Mouse (Mus musculus) limb, embryonic 11.5 days (tissue): ENCODE results near the gene Wrap73. TPM values are rescaled to one million over a fixed set of nuclear protein-coding genes. Genes with fewer than 3 reads are reported as not detected.
A peak's percentile ranks its signal among the peaks of the same experiment; 100 is the strongest.

ENCODE experiments used
- ATAC-seq: fragments of 200-750 bp; cut with Nextera tagmentation; 2 replicates; pipeline ENCODE4 v1.8.0; 2017; ENCODE audit warnings: low read depth; ENCODE audit not compliant: insufficient number of reproducible peaks, low FRiP score, low TSS enrichment
- DNase-seq: peaks from one replicate; pipeline ENCODE4 v3.0.0-alpha.2; 2015; ENCODE audit warnings: low spot score
- H3K27ac ChIP-seq: fragments of 300-500 bp; sonication (generic); replicated peaks from 2 replicates; pipeline ENCODE4 v1.5.1; 2014; ENCODE audit warnings: low read depth, mild to moderate bottlenecking, low read length
- H3K27me3 ChIP-seq: fragments of 300-500 bp; sonication (generic); 2 replicates; pipeline ENCODE4 v1.6.1; 2014; ENCODE audit warnings: mild to moderate bottlenecking, low read length, mixed read lengths; ENCODE audit not compliant: control insufficient read depth, insufficient read depth
- H3K36me3 ChIP-seq: fragments of 300-500 bp; sonication (generic); 2 replicates; pipeline ENCODE4 v1.6.1; 2014; ENCODE audit warnings: mild to moderate bottlenecking, low read length, moderate library complexity, mixed read lengths; ENCODE audit not compliant: control insufficient read depth, insufficient read depth
- H3K4me1 ChIP-seq: fragments of 300-500 bp; sonication (generic); 2 replicates; pipeline ENCODE4 v1.6.1; 2014; ENCODE audit warnings: low read length, mixed read lengths; ENCODE audit not compliant: control insufficient read depth, insufficient read depth
- H3K4me2 ChIP-seq: fragments of 300-500 bp; sonication (generic); 2 replicates; pipeline ENCODE4 v1.6.1; 2014; ENCODE audit warnings: low read depth, mild to moderate bottlenecking, moderate library complexity; ENCODE audit not compliant: severe bottlenecking
- H3K4me3 ChIP-seq: fragments of 300-500 bp; sonication (generic); 2 replicates; pipeline ENCODE4 v1.5.1; 2014; ENCODE audit warnings: low read depth, low read length
- H3K9ac ChIP-seq: fragments of 300-500 bp; sonication (generic); 2 replicates; pipeline ENCODE4 v1.6.1; 2014; ENCODE audit warnings: mild to moderate bottlenecking, low read length
- H3K9me3 ChIP-seq: fragments of 300-500 bp; sonication (generic); 2 replicates; pipeline ENCODE4 v1.6.1; 2016; ENCODE audit warnings: low read length; ENCODE audit not compliant: control insufficient read depth
- WGBS: fragments of 180-500 bp; shearing (Covaris S2); extraction: QIAGEN DNeasy Blood & Tissue Kit; methylation state at CpG from one replicate; pipeline ENCODE4 v1.1.7; 2014; 5-methylcytosine and 5-hydroxymethylcytosine counted together
- polyA plus RNA-seq: library from polyadenylated mRNA; unstranded; fragments of >200 nt; fragmentation: Nextera tagmentation; extraction: Ambion mirVana; gene quantifications from 2 replicates; pipeline ENCODE4 v1.2.1, GENCODE M21; 2014

The Wrap73 gene
- polyA plus RNA-seq, 1 experiment from 2014 or later, result 48.0 TPM

DNA sequence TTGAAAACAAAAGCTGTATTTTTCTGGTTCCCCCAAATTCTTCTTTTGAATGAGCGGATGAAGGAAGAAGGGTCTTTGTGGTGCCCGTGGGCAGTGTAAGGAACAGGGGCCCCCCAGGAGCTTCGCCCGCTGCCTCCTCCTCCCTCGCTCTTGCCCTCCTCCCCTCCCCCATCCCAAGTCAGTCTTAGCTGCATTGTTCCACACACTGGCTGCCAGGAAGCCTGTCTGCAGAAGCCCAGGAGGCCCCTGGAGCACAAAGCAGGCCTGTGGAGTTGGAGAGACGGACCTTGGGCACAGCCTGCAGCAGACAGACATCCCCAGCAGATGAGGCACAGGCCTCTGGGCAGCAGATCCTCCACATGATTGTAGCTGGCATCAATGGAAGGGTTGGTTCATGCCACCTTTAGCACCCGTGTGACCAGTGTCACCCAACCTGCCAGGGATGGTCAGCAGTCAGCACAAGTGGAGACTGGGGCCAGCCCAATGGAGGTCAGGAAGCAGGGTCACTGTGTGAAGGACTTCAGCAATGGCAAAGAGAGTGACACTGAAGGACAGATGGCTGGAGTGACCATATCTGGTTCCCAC is 56.3 kb downstream of the Wrap73 start:
- no peaks in the 10 kb centered on the region for H3K9me3 ChIP-seq
- H3K27ac ChIP-seq, result 0 out of 2 replicates have a peak overlapping the region, but pooled peaks have one; percentile 21
- no peaks in the 10 kb centered on the region for H3K27me3 ChIP-seq
- ATAC-seq (no peak), DNase-seq (no peak)
- no peaks in the 10 kb centered on the region for H3K36me3 ChIP-seq
- no peak overlapping the region for H3K4me3 ChIP-seq
- no peak overlapping the region for H3K4me2 ChIP-seq
- H3K4me1 ChIP-seq, result 0 out of 2 replicates have a peak, but pooled peaks cover 3% of the 10 kb centered on the region
- 74% methylated on average over 7 of the region's 7 CpGs for WGBS
- H3K9ac ChIP-seq, result no peak overlapping the region

DNA sequence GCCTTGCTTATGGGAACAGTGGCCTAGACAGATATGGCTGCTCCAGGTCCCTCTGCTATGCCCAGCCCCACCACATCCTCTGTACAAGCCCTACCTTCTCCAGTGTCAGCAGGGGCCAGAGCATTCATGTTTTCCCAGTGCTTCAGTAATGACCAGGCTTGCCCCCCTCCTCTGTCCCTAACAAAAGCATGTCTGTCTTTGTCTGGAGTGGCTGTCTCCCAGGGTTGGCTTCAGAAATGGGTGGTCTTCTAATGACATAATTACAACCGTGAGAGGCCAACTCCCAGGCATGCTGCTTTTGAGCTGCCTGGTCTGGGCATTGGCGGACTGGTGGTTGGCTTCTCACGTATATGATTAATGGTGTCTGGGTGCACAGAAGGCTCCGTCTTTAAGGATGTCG is 59.3 kb downstream of the Wrap73 start:
- no peak overlapping the region for H3K27ac ChIP-seq
- H3K36me3 ChIP-seq, result no peaks in the 10 kb centered on the region
- no peak overlapping the region for H3K9ac ChIP-seq
- DNase-seq, result no peak
- ATAC-seq, result no peak
- H3K4me3 ChIP-seq, result no peak overlapping the region
- H3K4me1 ChIP-seq, result 0 out of 2 replicates have a peak, but pooled peaks cover 3% of the 10 kb centered on the region
- H3K27me3 ChIP-seq, result no peaks in the 10 kb centered on the region
- H3K9me3 ChIP-seq, result no peaks in the 10 kb centered on the region
- no peak overlapping the region for H3K4me2 ChIP-seq
- 72% methylated on average over 5 of the region's 5 CpGs for WGBS

DNA sequence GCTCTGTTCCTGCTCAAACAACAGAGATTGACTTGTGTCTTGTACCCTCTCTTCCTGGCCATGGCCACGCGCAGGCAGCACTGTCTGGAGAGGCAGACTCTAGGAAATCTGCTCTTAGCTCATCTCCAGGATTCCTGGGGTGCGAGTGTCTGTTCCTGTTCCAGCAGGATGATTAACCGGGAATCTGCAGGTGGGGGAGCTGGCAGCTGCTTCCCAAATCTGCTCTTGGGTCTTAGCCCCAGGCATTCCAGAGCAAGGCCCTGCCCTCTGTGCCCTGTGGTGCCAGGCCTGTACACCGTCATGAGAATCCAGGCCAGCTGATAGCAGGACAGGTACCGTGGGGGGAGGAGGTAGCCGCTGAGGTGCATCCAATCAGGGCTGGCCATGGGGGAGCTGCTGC is 62.4 kb downstream of the Wrap73 start:
- Histone ChIP-seq H3K4me2 (no peak overlapping the region), H3K36me3 (no peaks in the 10 kb centered on the region), H3K27me3 (no peaks in the 10 kb centered on the region), H3K27ac (no peak overlapping the region), H3K9ac (no peak overlapping the region), H3K9me3 (no peaks in the 10 kb centered on the region), H3K4me3 (no peak overlapping the region), H3K4me1 (no peaks in the 10 kb centered on the region)
- WGBS, result 79% methylated on average over 7 of the region's 7 CpGs
- ATAC-seq (no peak), DNase-seq (no peak)

DNA sequence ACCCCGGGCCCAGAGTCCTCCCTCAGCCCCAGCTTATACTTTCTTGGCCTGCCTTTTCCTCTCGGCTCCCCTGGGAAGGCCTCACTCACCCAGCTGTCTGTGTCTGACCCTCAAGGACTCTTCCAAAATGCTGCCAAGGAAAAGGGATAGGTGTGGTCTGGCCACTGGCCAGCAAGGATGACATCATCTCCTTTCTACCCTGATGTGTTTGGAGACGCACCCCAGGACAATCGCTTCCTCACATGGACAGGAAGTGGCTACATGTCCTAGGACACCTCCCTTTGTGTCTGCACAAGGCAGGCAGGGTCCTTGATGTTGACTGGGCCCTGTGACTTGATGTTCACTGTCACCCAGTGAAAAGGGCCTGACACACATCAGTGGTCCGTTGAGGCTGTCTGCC is 63.2 kb downstream of the Wrap73 start:
- no peaks in the 10 kb centered on the region for H3K9me3 ChIP-seq
- WGBS, result 86% methylated on average over 5 of the region's 5 CpGs
- no peak overlapping the region for H3K27ac ChIP-seq
- no peaks in the 10 kb centered on the region for H3K4me1 ChIP-seq
- H3K9ac ChIP-seq, result no peak overlapping the region
- no peak overlapping the region for H3K4me3 ChIP-seq
- no peaks in the 10 kb centered on the region for H3K36me3 ChIP-seq
- no peak for ATAC-seq
- no peak for DNase-seq
- no peaks in the 10 kb centered on the region for H3K27me3 ChIP-seq
- no peak overlapping the region for H3K4me2 ChIP-seq

DNA sequence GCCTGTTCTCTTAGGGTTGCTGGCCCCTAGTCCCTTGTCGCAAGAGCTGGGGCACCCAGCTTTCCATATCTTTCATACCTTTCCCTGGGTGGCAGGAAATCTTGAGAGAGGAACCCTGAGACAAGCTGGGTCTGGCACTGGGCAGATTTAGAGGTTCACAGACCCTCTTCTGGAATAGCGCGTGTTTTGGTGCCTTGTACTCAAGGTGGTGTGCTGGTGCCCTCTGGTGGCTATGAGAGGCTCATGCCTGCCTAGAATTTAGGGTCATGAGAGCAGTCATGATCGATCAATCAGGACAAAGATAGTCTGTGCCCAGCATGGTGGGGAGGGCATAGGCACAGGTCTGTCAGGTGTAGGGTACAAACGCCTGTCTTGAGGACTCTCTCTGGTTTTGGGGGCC is 65.1 kb downstream of the Wrap73 start:
- DNase-seq, result peak; percentile 81
- peak; percentile 49; the same call in 1 of the 2 replicates for ATAC-seq
- Histone ChIP-seq H3K27me3 (no peaks in the 10 kb centered on the region), H3K4me2 (no peak overlapping the region), H3K9ac (no peak overlapping the region), H3K9me3 (no peaks in the 10 kb centered on the region), H3K4me1 (peaks cover 2% of the 10 kb centered on the region; the same call in 1 of the 2 replicates), H3K4me3 (no peak overlapping the region), H3K36me3 (no peaks in the 10 kb centered on the region), H3K27ac (no peak overlapping the region)
- WGBS, result 16% methylated on average over 5 of the region's 5 CpGs

DNA sequence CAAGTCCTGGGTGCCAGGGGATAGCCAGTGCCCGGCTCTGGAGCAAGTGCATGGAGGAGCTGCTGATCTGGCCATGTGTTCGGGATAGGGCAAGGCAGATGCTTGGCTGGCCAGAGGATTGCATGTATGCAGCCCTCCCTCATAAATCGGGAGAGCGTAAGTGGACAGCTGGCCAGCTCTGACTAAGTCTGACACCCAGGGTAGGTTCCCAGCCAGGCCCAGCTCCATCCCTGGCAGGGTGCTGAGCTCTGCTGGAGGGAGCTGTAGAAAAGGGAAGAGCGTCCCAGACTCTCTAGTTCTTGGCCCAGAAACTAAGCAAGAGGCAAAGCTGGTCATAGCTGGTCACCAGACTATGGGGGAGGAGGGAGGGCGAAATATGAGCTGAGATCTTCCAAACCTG is 66.9 kb downstream of the Wrap73 start:
- Histone ChIP-seq H3K9me3 (no peaks in the 10 kb centered on the region), H3K4me2 (no peak overlapping the region), H3K36me3 (no peaks in the 10 kb centered on the region), H3K4me1 (peaks cover 2% of the 10 kb centered on the region; the same call in 1 of the 2 replicates), H3K4me3 (no peak overlapping the region), H3K27ac (no peak overlapping the region), H3K9ac (no peak overlapping the region), H3K27me3 (no peaks in the 10 kb centered on the region)
- no peak for DNase-seq
- ATAC-seq, result no peak
- 67% methylated on average over 6 of the region's 6 CpGs for WGBS

DNA sequence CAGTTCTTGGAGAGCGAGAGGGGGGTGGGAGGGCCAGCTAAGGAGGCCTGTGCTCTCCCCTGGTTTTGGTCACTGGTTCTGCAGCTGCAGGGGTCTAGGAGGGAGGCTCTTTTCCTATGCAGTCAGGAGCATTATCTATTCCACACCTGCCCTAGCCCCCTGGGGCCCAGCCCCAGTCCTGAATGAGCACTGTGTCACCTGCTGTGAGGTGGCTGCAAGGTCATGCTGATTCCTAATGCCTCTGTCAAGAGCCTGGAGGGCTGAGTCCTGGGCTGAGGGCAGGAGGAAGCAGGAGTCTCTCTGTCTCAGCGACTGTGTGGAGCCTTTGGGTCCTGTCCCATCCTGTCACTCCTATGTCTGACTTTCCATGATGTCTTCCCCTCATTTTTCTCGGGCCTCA is 67.7 kb downstream of the Wrap73 start:
- Histone ChIP-seq H3K36me3 (no peaks in the 10 kb centered on the region), H3K4me2 (no peak overlapping the region), H3K27me3 (no peaks in the 10 kb centered on the region), H3K4me1 (peaks cover 2% of the 10 kb centered on the region; the same call in 1 of the 2 replicates), H3K27ac (no peak overlapping the region), H3K4me3 (no peak overlapping the region), H3K9ac (no peak overlapping the region), H3K9me3 (no peaks in the 10 kb centered on the region)
- WGBS, result 14% methylated on average over 3 of the region's 3 CpGs
- ATAC-seq (no peak), DNase-seq (no peak)

DNA sequence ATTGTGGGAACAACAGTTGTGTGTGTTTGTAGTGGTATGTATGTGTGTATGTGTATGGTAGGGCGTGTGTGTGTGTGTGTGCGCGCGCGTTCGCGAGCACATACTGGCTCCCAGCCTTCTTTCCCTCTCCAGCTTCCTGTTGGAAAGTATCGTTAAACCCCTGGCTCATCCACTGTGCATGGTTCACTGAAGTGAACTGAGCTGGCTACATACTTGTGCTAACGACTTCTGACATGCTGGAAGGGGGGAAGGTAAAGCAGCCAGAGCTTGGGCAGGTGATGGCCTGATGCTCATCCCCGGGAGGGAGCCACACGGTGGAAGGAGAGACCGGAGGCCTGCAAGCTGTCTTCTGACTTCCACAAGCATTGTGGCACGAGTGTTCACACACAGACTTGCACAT is 69.3 kb downstream of the Wrap73 start:
- Histone ChIP-seq H3K27me3 (no peaks in the 10 kb centered on the region), H3K4me2 (no peak overlapping the region), H3K36me3 (no peaks in the 10 kb centered on the region), H3K4me1 (peaks cover 2% of the 10 kb centered on the region; the same call in 1 of the 2 replicates), H3K27ac (no peak overlapping the region), H3K4me3 (no peak overlapping the region), H3K9ac (no peak overlapping the region), H3K9me3 (no peaks in the 10 kb centered on the region)
- no peak for DNase-seq
- ATAC-seq, result no peak
- 85% methylated on average over 13 of the region's 13 CpGs for WGBS

DNA sequence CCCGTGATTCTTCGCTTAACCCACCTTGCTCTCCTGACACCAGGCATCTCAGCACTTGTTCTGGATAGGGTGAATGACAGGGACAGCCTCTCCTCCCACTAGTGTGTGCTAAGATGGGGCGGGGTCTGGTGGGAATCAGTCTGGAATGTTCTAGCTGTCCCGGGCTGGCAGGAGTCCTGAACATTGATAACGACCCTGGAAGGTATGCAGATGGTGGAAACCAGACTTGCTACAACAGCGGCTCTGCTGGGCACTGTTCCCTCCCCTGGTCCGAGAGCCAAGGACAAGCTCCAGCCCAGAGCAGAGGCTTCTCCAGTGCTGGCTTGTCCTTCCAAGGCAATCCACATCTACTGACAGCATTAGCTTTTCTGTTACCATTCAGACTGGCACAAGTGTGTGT is 71.4 kb downstream of the Wrap73 start:
- WGBS, result 59% methylated on average over 7 of the region's 7 CpGs
- no peaks in the 10 kb centered on the region for H3K36me3 ChIP-seq
- no peaks in the 10 kb centered on the region for H3K27me3 ChIP-seq
- no peak overlapping the region for H3K27ac ChIP-seq
- H3K4me3 ChIP-seq, result no peak overlapping the region
- no peaks in the 10 kb centered on the region for H3K9me3 ChIP-seq
- no peak overlapping the region for H3K9ac ChIP-seq
- H3K4me2 ChIP-seq, result no peak overlapping the region
- no peak for ATAC-seq
- H3K4me1 ChIP-seq, result peaks cover 4% of the 10 kb centered on the region; the same call in 1 of the 2 replicates
- DNase-seq, result no peak
